Mouse (Mus musculus): Measurements from ENCODE around the gene Orai1. TPM values are rescaled to one million over a fixed set of nuclear protein-coding genes. Genes with fewer than 3 reads are reported as not detected.

Gene Orai1
- polyA plus RNA-seq, 1 experiment, result 10.8 TPM

DNA sequence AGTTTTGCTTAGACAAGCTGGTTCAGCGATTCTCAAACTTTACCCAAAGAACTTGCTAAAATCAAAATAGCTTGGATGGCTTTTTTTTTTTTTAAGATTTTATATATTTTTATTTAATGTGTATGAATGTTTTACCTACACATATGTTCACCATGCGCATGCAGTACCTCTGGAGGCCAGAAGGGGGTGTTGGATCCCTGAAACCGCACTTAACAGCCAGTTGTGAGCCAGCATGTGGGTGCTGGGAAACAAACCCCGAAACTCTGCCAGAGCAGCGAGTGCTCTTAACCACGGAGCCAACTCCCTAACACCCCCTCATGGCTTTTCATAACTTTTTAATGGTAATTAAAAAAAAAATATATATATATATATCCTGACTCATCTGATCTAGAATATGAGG lies 4.1 kb upstream of the Orai1 start:
- H3K79me2 ChIP-seq (ENCODE audit: control insufficient read depth, insufficient read depth), result no peaks in the 10 kb centered on the region
- no peak overlapping the region for H3K4me3 ChIP-seq (ENCODE audit: insufficient read depth, poor library complexity, severe bottlenecking)

DNA sequence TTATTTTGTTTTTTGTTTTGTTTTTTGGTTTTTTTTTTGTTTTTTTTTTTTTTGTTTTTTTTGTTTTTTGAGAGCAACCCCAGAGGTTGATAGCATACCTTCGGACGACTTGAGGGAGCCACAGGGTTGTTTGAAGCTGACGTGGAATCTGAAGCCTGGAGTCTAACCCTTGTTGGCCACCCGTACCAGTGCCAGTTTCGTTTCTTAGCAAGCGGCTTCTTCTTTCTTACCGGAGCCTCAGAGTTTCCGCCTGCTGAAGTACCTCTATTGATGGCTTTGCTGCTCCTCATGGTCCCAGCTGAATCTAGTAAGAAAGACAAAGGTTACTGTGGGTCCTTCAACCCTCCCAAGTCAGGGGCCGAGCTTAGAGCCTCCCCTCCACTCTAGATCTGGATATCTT lies 3.2 kb upstream of the Orai1 start:
- peaks cover under 1% of the 10 kb centered on the region for H3K79me2 ChIP-seq (ENCODE audit: control insufficient read depth, insufficient read depth)
- no peaks in the 10 kb centered on the region for H3K27me3 ChIP-seq (ENCODE audit: control insufficient read depth, insufficient read depth, insufficient read length)
- TF ChIP-seq CTCF (IDR thresholded peaks at IDR 0.05; ENCODE audit: control insufficient read depth, insufficient read depth, insufficient read length), result no peak
- no peak for TF ChIP-seq MAX (IDR thresholded peaks at IDR 0.05)
- no peak for TF ChIP-seq MYOG (IDR thresholded peaks at IDR 0.05; ENCODE audit: control insufficient read depth, extremely low read depth, insufficient read length)
- TF ChIP-seq USF1 (IDR thresholded peaks at IDR 0.05; ENCODE audit: low read depth), result no peak
- TF ChIP-seq MYOD1 (IDR thresholded peaks at IDR 0.05; ENCODE audit: control insufficient read depth, insufficient read length, low read depth), result no peak
- TF ChIP-seq FOSL1 (IDR thresholded peaks at IDR 0.05; ENCODE audit: insufficient read depth, low read length, poor library complexity, severe bottlenecking), result no peak
- TF ChIP-seq CEBPB (IDR thresholded peaks at IDR 0.05; ENCODE audit: low read depth), result no peak
- no peak overlapping the region for H3K4me3 ChIP-seq (ENCODE audit: insufficient read depth, poor library complexity, severe bottlenecking)
- H3K36me3 ChIP-seq (ENCODE audit: control insufficient read depth, insufficient read depth), result no peaks in the 10 kb centered on the region
- H3ac ChIP-seq (ENCODE audit: control insufficient read depth, insufficient read length, low read depth), result no peak overlapping the region
- peaks cover 4% of the 10 kb centered on the region for H3K79me3 ChIP-seq (ENCODE audit: low read depth)

More for the DNA sequence above, 4.1 kb upstream of the Orai1 start:
- TF ChIP-seq CTCF (IDR thresholded peaks at IDR 0.05; ENCODE audit: control insufficient read depth, insufficient read depth, insufficient read length), result no peak
- no peak for TF ChIP-seq CEBPB (IDR thresholded peaks at IDR 0.05; ENCODE audit: low read depth)
- TF ChIP-seq FOSL1 (IDR thresholded peaks at IDR 0.05; ENCODE audit: insufficient read depth, low read length, poor library complexity, severe bottlenecking), result no peak
- TF ChIP-seq MYOG (IDR thresholded peaks at IDR 0.05; ENCODE audit: control insufficient read depth, extremely low read depth, insufficient read length), result no peak
- TF ChIP-seq MAX (IDR thresholded peaks at IDR 0.05), result no peak
- TF ChIP-seq MYOD1 (IDR thresholded peaks at IDR 0.05; ENCODE audit: control insufficient read depth, insufficient read length, low read depth), result no peak
- no peak for TF ChIP-seq USF1 (IDR thresholded peaks at IDR 0.05; ENCODE audit: low read depth)
- Histone ChIP-seq H3K79me3 (ENCODE audit: low read depth) (no peaks in the 10 kb centered on the region), H3K36me3 (ENCODE audit: control insufficient read depth, insufficient read depth) (no peaks in the 10 kb centered on the region), H3K27me3 (ENCODE audit: control insufficient read depth, insufficient read depth, insufficient read length) (no peaks in the 10 kb centered on the region), H3ac (ENCODE audit: control insufficient read depth, insufficient read length, low read depth) (no peak overlapping the region)

DNA sequence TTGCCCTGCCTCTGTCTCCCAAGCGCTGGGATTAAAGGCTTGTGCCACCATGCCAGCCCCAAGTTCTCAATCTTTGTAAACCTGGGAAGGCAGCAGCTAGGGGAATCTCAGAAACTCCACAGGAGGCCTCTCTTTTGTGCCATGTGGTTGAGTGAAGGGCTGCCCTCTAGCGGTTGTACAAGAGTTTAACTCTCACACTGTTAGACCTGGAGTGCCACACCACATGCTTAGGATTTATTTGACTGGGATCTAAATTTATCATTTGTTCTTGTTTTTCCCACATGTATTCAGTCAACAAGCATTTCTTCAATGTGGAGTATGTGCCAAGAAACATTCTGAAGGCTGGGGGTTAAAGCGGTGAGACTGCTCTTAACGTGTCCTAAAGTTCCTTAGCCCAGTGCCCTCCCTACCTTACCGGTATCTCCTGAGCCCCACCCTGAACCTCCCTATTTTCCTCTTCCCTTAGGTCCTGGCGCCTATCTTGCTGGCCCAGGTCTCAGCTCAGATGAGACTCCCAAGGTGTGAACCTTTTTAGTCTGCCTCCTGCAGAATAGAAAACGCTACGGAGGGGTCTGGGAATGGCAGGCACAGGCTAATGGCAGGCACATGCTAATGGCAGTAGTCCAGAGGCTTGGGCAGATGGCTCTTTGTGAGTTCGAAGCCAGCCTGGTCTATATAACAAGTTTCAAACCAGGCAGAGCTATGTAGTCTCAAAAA lies 1.1 kb upstream of the Orai1 start:
- H3K36me3 ChIP-seq (ENCODE audit: control insufficient read depth, insufficient read depth), result no peaks in the 10 kb centered on the region
- H3ac ChIP-seq (ENCODE audit: control insufficient read depth, insufficient read length, low read depth), result no peak overlapping the region
- H3K79me2 ChIP-seq (ENCODE audit: control insufficient read depth, insufficient read depth), result peaks cover 4% of the 10 kb centered on the region
- no peaks in the 10 kb centered on the region for H3K27me3 ChIP-seq (ENCODE audit: control insufficient read depth, insufficient read depth, insufficient read length)
- no peak for TF ChIP-seq MYOG (IDR thresholded peaks at IDR 0.05; ENCODE audit: control insufficient read depth, extremely low read depth, insufficient read length)
- TF ChIP-seq MAX (IDR thresholded peaks at IDR 0.05), result peak; percentile 81
- peak; percentile 49 for TF ChIP-seq CTCF (IDR thresholded peaks at IDR 0.05; ENCODE audit: control insufficient read depth, insufficient read depth, insufficient read length)
- H3K4me3 ChIP-seq (ENCODE audit: insufficient read depth, poor library complexity, severe bottlenecking), result no peak overlapping the region
- H3K79me3 ChIP-seq (ENCODE audit: low read depth), result peaks cover 4% of the 10 kb centered on the region

- H3K79me3 ChIP-seq (ENCODE audit: low read depth), result peaks cover 4% of the 10 kb centered on the region
- no peak overlapping the region for H3ac ChIP-seq (ENCODE audit: control insufficient read depth, insufficient read length, low read depth)
- peak overlapping the region; percentile 45 for H3K4me3 ChIP-seq (ENCODE audit: insufficient read depth, poor library complexity, severe bottlenecking)
- H3K36me3 ChIP-seq (ENCODE audit: control insufficient read depth, insufficient read depth), result no peaks in the 10 kb centered on the region
- H3K79me2 ChIP-seq (ENCODE audit: control insufficient read depth, insufficient read depth), result peaks cover 4% of the 10 kb centered on the region
- TF ChIP-seq USF1 (IDR thresholded peaks at IDR 0.05; ENCODE audit: low read depth) (no peak), FOSL1 (IDR thresholded peaks at IDR 0.05; ENCODE audit: insufficient read depth, low read length, poor library complexity, severe bottlenecking) (no peak), CTCF (IDR thresholded peaks at IDR 0.05; ENCODE audit: control insufficient read depth, insufficient read depth, insufficient read length) (no peak), MYOG (IDR thresholded peaks at IDR 0.05; ENCODE audit: control insufficient read depth, extremely low read depth, insufficient read length) (no peak), CEBPB (IDR thresholded peaks at IDR 0.05; ENCODE audit: low read depth) (no peak), MAX (IDR thresholded peaks at IDR 0.05) (no peak), MYOD1 (IDR thresholded peaks at IDR 0.05; ENCODE audit: control insufficient read depth, insufficient read length, low read depth) (no peak)
- no peaks in the 10 kb centered on the region for H3K27me3 ChIP-seq (ENCODE audit: control insufficient read depth, insufficient read depth, insufficient read length)
Measured at GRCm38 (mm10) chr5:123015915-123016314, 1.0 kb downstream of the Orai1 start.

DNA sequence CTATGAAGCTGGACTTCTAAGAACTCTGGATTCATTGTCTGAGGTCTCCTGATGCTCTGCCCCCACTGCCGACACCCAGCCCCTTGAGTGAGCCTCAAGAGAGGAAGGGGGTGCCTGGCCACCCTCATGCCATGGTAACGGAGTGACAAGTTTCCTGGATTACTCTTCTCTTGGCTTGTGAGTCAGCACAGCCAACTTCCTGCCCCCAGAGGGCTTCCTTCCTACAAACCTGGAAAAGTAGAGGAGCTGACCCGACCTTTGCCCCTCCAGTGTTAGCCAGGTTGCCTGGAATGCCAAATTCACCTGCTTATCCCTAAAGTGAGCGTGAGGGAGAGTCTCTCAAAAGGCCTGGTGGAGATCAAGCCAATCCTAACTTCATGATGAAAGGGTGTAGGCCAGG lies 2.6 kb downstream of the Orai1 start:
- Histone ChIP-seq H3K36me3 (ENCODE audit: control insufficient read depth, insufficient read depth) (no peaks in the 10 kb centered on the region), H3K4me3 (ENCODE audit: insufficient read depth, poor library complexity, severe bottlenecking) (no peak overlapping the region), H3ac (ENCODE audit: control insufficient read depth, insufficient read length, low read depth) (no peak overlapping the region), H3K79me3 (ENCODE audit: low read depth) (peaks cover 4% of the 10 kb centered on the region), H3K79me2 (ENCODE audit: control insufficient read depth, insufficient read depth) (peaks cover 4% of the 10 kb centered on the region), H3K27me3 (ENCODE audit: control insufficient read depth, insufficient read depth, insufficient read length) (no peaks in the 10 kb centered on the region)
- TF ChIP-seq CEBPB (IDR thresholded peaks at IDR 0.05; ENCODE audit: low read depth) (no peak), MAX (IDR thresholded peaks at IDR 0.05) (no peak), MYOG (IDR thresholded peaks at IDR 0.05; ENCODE audit: control insufficient read depth, extremely low read depth, insufficient read length) (no peak), FOSL1 (IDR thresholded peaks at IDR 0.05; ENCODE audit: insufficient read depth, low read length, poor library complexity, severe bottlenecking) (no peak), USF1 (IDR thresholded peaks at IDR 0.05; ENCODE audit: low read depth) (no peak), CTCF (IDR thresholded peaks at IDR 0.05; ENCODE audit: control insufficient read depth, insufficient read depth, insufficient read length) (no peak), MYOD1 (IDR thresholded peaks at IDR 0.05; ENCODE audit: control insufficient read depth, insufficient read length, low read depth) (no peak)

Measured in C2C12 (cell line).